Mouse (Mus musculus) gastrocnemius, postnatal 4 days (tissue): ENCODE measurements around the gene Tgif2lx1. TPM values are rescaled to one million over a fixed set of nuclear protein-coding genes. Genes with fewer than 3 reads are reported as not detected.
"Not testable (repeated sequence)": the region's sequence is repeated elsewhere in the genome, so short reads cannot be mapped to it uniquely, and the experiment has no call there.

Experiments used
- DNase-seq, 2 experiments: peaks; one replicate each; pipeline ENCODE4 v3.0.0; 2021 to 2022; ENCODE audit warnings: low spot score in 2 of 2, mixed read lengths in 2 of 2
- long read RNA-seq, 2 experiments: library from polyadenylated mRNA; stranded (forward); transcript quantifications; one replicate each; pipeline ENCODE4 v2.0.0; 2021
- total RNA-seq, 2 experiments: library from RNA; stranded (reverse); gene quantifications; 2 replicates each; pipeline ENCODE4 v1.2.3; 2021

The Tgif2lx1 gene
- not detected for total RNA-seq
- long read RNA-seq, experiment 1 = 0 reads
- long read RNA-seq, experiment 2 = 0 reads

DNA sequence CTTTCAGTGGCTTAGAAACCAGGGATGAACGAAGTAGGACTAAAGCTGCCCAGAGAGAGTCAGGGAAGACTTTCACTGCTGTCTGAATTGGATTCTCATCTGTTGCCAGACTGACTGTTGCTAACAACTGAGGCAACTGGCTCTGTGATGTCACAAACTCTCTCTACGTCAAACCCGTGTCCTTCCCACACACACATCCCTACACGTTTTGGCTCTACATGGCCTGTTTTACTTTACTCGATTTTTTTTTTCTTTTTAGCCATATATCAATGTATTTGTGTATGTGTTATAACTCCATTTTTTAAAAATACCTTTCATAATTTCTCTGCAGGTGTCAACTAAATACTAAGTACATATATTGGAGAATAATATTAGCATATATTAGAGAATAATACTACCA is at the start of gene Tgif2lx1:
Gene Tgif2lx1, minus strand, starts transcription at position 101 of the 400 bp plus-strand sequence.
- DNase-seq = not testable (repeated sequence)

Other genes starting within 250 kb of the Tgif2lx1 start
- not detected for gene Tgif2lx2, start 53.5 kb downstream of the Tgif2lx1 start, total RNA-seq